Mouse (Mus musculus): ENCODE data around the gene Erlin1.

GRCm38 (mm10) chr19:44117793-44118192, 48.2 kb upstream of the Erlin1 start:
- no peak for TF ChIP-seq TAL1 (IDR thresholded peaks at IDR 0.05; ENCODE audit: low read length)
- TF ChIP-seq GATA1 (IDR thresholded peaks at IDR 0.05; ENCODE audit: low read length): no peak

Data from erythroblast, embryonic 14.5 days (primary cell).